Mouse (Mus musculus): ENCODE data around the gene Ddx42. TPM values are rescaled to one million over a fixed set of nuclear protein-coding genes. Genes with fewer than 3 reads are reported as not detected.

Gene Ddx42
- polyA plus RNA-seq, 1 experiment from 2014 or later, result 81.9 TPM

DNA sequence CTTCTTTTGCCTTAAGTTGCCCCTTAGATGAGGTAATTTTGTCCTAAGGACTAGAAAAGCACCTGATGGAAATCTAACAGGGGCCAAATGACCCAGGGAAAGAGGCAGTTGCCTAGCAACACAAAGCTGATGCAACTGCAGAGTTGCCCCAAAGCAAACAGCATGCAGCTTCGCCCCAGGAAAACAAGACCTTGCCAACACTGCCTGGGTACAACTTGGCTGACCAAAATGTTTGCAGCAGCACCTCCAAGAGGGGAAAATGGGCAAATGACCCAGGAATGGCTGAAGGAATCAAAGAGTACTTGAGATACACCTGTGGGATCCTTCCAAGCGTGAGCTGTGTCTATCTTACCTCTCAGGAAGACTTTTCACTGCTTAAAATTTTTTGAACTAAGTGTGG lies 75.1 kb downstream of the Ddx42 start:
- Histone ChIP-seq H3K36me3 (no peaks in the 10 kb centered on the region), H3K4me3 (no peak overlapping the region), H3K9me3 (no peaks in the 10 kb centered on the region), H3K9ac (no peak overlapping the region), H3K27ac (replicated peaks) (no peak overlapping the region), H3K4me2 (no peak overlapping the region), H3K4me1 (replicated peaks) (no peaks in the 10 kb centered on the region), H3K27me3 (no peaks in the 10 kb centered on the region)
- ATAC-seq (ENCODE audit: low FRiP score, low read depth), result no peak
- 93% methylated on average over 2 of the region's 2 CpGs for WGBS

Other genes with a start within 250 kb of the Ddx42 start
- gene Ace, start 249.0 kb upstream of the Ddx42 start, polyA plus RNA-seq (2015; fragmentation: Nextera tagmentation; extraction: Ambion mirVana), result 6.1 and 8.0 TPM in 2 replicates
- gene Ace3, start 222.3 kb upstream of the Ddx42 start, polyA plus RNA-seq (2015; fragmentation: Nextera tagmentation; extraction: Ambion mirVana), result not detected in 2 replicates
- gene Kcnh6, start 208.8 kb upstream of the Ddx42 start, polyA plus RNA-seq (2015; fragmentation: Nextera tagmentation; extraction: Ambion mirVana), result 2.2 and 2.5 TPM in 2 replicates
- 154 and 158 TPM in 2 replicates for gene Dcaf7, start 180.1 kb upstream of the Ddx42 start, polyA plus RNA-seq (2015; fragmentation: Nextera tagmentation; extraction: Ambion mirVana)
- gene Taco1, start 150.9 kb upstream of the Ddx42 start, polyA plus RNA-seq (2015; fragmentation: Nextera tagmentation; extraction: Ambion mirVana), result 7.1 and 7.6 TPM in 2 replicates
- 13.2 and 14.1 TPM in 2 replicates for gene Map3k3, start 132.3 kb upstream of the Ddx42 start, polyA plus RNA-seq (2015; fragmentation: Nextera tagmentation; extraction: Ambion mirVana)
- gene Gm10840, start 56.1 kb upstream of the Ddx42 start, polyA plus RNA-seq (2015; fragmentation: Nextera tagmentation; extraction: Ambion mirVana), result 0.65 TPM in 1 of 2 replicates, not detected in the other
- 162 and 167 TPM in 2 replicates for gene Limd2, start 56.1 kb upstream of the Ddx42 start, polyA plus RNA-seq (2015; fragmentation: Nextera tagmentation; extraction: Ambion mirVana)
- 27.9 and 28.7 TPM in 2 replicates for gene Strada, start 14.8 kb upstream of the Ddx42 start, polyA plus RNA-seq (2015; fragmentation: Nextera tagmentation; extraction: Ambion mirVana)
- 94.5 and 101 TPM in 2 replicates for gene Ccdc47, start 582 bp upstream of the Ddx42 start, polyA plus RNA-seq (2015; fragmentation: Nextera tagmentation; extraction: Ambion mirVana)
- 35.4 and 36.0 TPM in 2 replicates for gene Ftsj3, start 39.2 kb downstream of the Ddx42 start, polyA plus RNA-seq (2015; fragmentation: Nextera tagmentation; extraction: Ambion mirVana)
- gene Psmc5, start 39.2 kb downstream of the Ddx42 start, polyA plus RNA-seq (2015; fragmentation: Nextera tagmentation; extraction: Ambion mirVana), result 299 and 305 TPM in 2 replicates
- 11.6 and 13.3 TPM in 2 replicates for gene Smarcd2, start 56.0 kb downstream of the Ddx42 start, polyA plus RNA-seq (2015; fragmentation: Nextera tagmentation; extraction: Ambion mirVana)
- 0.14 and 0.18 TPM in 2 replicates for gene Tcam1, start 59.7 kb downstream of the Ddx42 start, polyA plus RNA-seq (2015; fragmentation: Nextera tagmentation; extraction: Ambion mirVana)
- gene Gh, start 84.9 kb downstream of the Ddx42 start, polyA plus RNA-seq (2015; fragmentation: Nextera tagmentation; extraction: Ambion mirVana), result not detected in 2 replicates
- 1.2 and 1.4 TPM in 2 replicates for gene Cd79b, start 97.8 kb downstream of the Ddx42 start, polyA plus RNA-seq (2015; fragmentation: Nextera tagmentation; extraction: Ambion mirVana)
- gene Scn4a, start 136.4 kb downstream of the Ddx42 start, polyA plus RNA-seq (2015; fragmentation: Nextera tagmentation; extraction: Ambion mirVana), result not detected in 2 replicates
- not detected in 2 replicates for gene Prr29, start 148.5 kb downstream of the Ddx42 start, polyA plus RNA-seq (2015; fragmentation: Nextera tagmentation; extraction: Ambion mirVana)
- 13.0 and 17.2 TPM in 2 replicates for gene Icam2, start 171.1 kb downstream of the Ddx42 start, polyA plus RNA-seq (2015; fragmentation: Nextera tagmentation; extraction: Ambion mirVana)

All from hindbrain, embryonic 15.5 days (tissue).